Mouse (Mus musculus) lung, postnatal 0 days (tissue): ENCODE measurements around the gene Pcdh15. TPM values are rescaled to one million over a fixed set of nuclear protein-coding genes. Genes with fewer than 3 reads are reported as not detected.

ENCODE experiments used
- ATAC-seq: fragments of 200-750 bp; cut with Nextera tagmentation; 2 replicates; pipeline ENCODE4 v1.8.0; 2017; ENCODE audit warnings: moderate library complexity
- DNase-seq: peaks from one replicate; pipeline ENCODE4 v3.0.0-alpha.2; 2016; ENCODE audit warnings: low spot score
- H3K27ac ChIP-seq: fragments of 300-500 bp; sonication (generic); 2 replicates; pipeline ENCODE4 v1.5.1; 2014; ENCODE audit warnings: antibody characterized with exemption, mild to moderate bottlenecking, low read length, mixed read lengths
- H3K27me3 ChIP-seq: fragments of 300-500 bp; sonication (generic); replicated peaks from 2 replicates; pipeline ENCODE4 v1.6.1; 2014; ENCODE audit warnings: low read length, mixed read lengths; ENCODE audit not compliant: insufficient read depth
- H3K36me3 ChIP-seq: fragments of 300-500 bp; sonication (generic); 2 replicates; pipeline ENCODE4 v1.6.1; 2014; ENCODE audit warnings: low read length, mixed read lengths; ENCODE audit not compliant: insufficient read depth
- H3K4me1 ChIP-seq: fragments of 300-500 bp; sonication (generic); 2 replicates; pipeline ENCODE4 v1.6.1; 2014; ENCODE audit warnings: antibody characterized with exemption, low read depth, low read length, mixed read lengths; ENCODE audit not compliant: insufficient read depth
- H3K4me2 ChIP-seq: fragments of 300-500 bp; sonication (generic); replicated peaks from 2 replicates; pipeline ENCODE4 v1.6.1; 2014; ENCODE audit warnings: low read depth, mild to moderate bottlenecking, low read length, moderate library complexity, mixed read lengths
- H3K4me3 ChIP-seq: fragments of 300-500 bp; sonication (generic); 2 replicates; pipeline ENCODE4 v1.5.1; 2014; ENCODE audit warnings: low read depth, low read length
- H3K9ac ChIP-seq: fragments of 300-500 bp; sonication (generic); replicated peaks from 2 replicates; pipeline ENCODE4 v1.6.1; 2014; ENCODE audit warnings: low read depth, mild to moderate bottlenecking
- H3K9me3 ChIP-seq: fragments of 300-500 bp; sonication (generic); 2 replicates; pipeline ENCODE4 v1.6.1; 2016; ENCODE audit warnings: low read length, mixed read lengths
- CTCF ChIP-seq: IDR thresholded peaks from 2 replicates; pipeline ENCODE4 v1.5.1; 2016; ENCODE audit warnings: antibody characterized with exemption, mild to moderate bottlenecking
- EP300 ChIP-seq: IDR thresholded peaks from 2 replicates; pipeline ENCODE4 v1.6.1; 2016; ENCODE audit warnings: antibody characterized with exemption, mild to moderate bottlenecking, control low read depth
- WGBS: fragments of 180-500 bp; shearing (Covaris S2); extraction: QIAGEN DNeasy Blood & Tissue Kit; methylation state at CpG from one replicate; pipeline ENCODE4 v1.1.7; 2014; 5-methylcytosine and 5-hydroxymethylcytosine counted together
- polyA plus RNA-seq: library from polyadenylated mRNA; unstranded; fragments of >200 nt; fragmentation: Nextera tagmentation; extraction: Ambion mirVana; gene quantifications from 2 replicates; pipeline ENCODE4 v1.2.1, GENCODE M21; 2015

Gene Pcdh15
- polyA plus RNA-seq, 1 experiment from 2014 or later = 0.06 TPM

GRCm38 (mm10) chr10:74414945-74415344 lies 1315.8 kb downstream of the Pcdh15 start:
- H3K4me3 ChIP-seq = no peak overlapping the region
- no peaks in the 10 kb centered on the region for H3K9me3 ChIP-seq
- H3K4me2 ChIP-seq = no peak overlapping the region
- ATAC-seq (no peak), DNase-seq (no peak)
- no peak overlapping the region for H3K9ac ChIP-seq
- no peak overlapping the region for H3K27ac ChIP-seq
- H3K27me3 ChIP-seq = no peaks in the 10 kb centered on the region
- WGBS = 82% methylated on average over 1 of the region's 1 CpGs
- H3K36me3 ChIP-seq = no peaks in the 10 kb centered on the region
- H3K4me1 ChIP-seq = no peaks in the 10 kb centered on the region
- TF ChIP-seq EP300 = no peak
- no peak for TF ChIP-seq CTCF

GRCm38 (mm10) chr10:74415359-74415758 lies 1316.2 kb downstream of the Pcdh15 start:
- no peak for ATAC-seq
- WGBS = 71% methylated on average over 4 of the region's 4 CpGs

GRCm38 (mm10) chr10:74415949-74416348 lies 1316.8 kb downstream of the Pcdh15 start:
- DNase-seq = no peak
- TF ChIP-seq EP300 (no peak), CTCF (no peak)
- no peaks in the 10 kb centered on the region for H3K36me3 ChIP-seq
- no peaks in the 10 kb centered on the region for H3K9me3 ChIP-seq
- H3K27ac ChIP-seq = no peak overlapping the region
- no peak overlapping the region for H3K9ac ChIP-seq
- no peak overlapping the region for H3K4me2 ChIP-seq
- no peak overlapping the region for H3K4me3 ChIP-seq
- ATAC-seq = no peak
- no peaks in the 10 kb centered on the region for H3K4me1 ChIP-seq
- H3K27me3 ChIP-seq = no peaks in the 10 kb centered on the region
- WGBS = 87% methylated on average over 10 of the region's 10 CpGs

More at GRCm38 (mm10) chr10:74415359-74415758, 1316.2 kb downstream of the Pcdh15 start:
- Histone ChIP-seq H3K27me3 (no peaks in the 10 kb centered on the region), H3K4me3 (no peak overlapping the region), H3K27ac (no peak overlapping the region), H3K4me2 (no peak overlapping the region), H3K9me3 (no peaks in the 10 kb centered on the region), H3K4me1 (no peaks in the 10 kb centered on the region), H3K9ac (no peak overlapping the region), H3K36me3 (no peaks in the 10 kb centered on the region)
- no peak for TF ChIP-seq EP300
- TF ChIP-seq CTCF = no peak
- DNase-seq = no peak

GRCm38 (mm10) chr10:74450069-74450468 lies 1350.9 kb downstream of the Pcdh15 start:
- WGBS = 63% methylated on average over 11 of the region's 11 CpGs
- no peak for ATAC-seq
- Histone ChIP-seq H3K27ac (no peak overlapping the region), H3K9me3 (no peaks in the 10 kb centered on the region), H3K4me3 (no peak overlapping the region), H3K4me2 (no peak overlapping the region), H3K27me3 (no peaks in the 10 kb centered on the region), H3K36me3 (no peaks in the 10 kb centered on the region), H3K4me1 (no peaks in the 10 kb centered on the region), H3K9ac (no peak overlapping the region)
- no peak for TF ChIP-seq EP300
- TF ChIP-seq CTCF = no peak
- DNase-seq = no peak

GRCm38 (mm10) chr10:74463972-74464371 lies 1364.8 kb downstream of the Pcdh15 start:
- no peak overlapping the region for H3K27ac ChIP-seq
- TF ChIP-seq EP300 (no peak), CTCF (peak; percentile 53)
- peak; percentile 59 for DNase-seq
- no peak overlapping the region for H3K9ac ChIP-seq
- no peaks in the 10 kb centered on the region for H3K4me1 ChIP-seq
- no peaks in the 10 kb centered on the region for H3K36me3 ChIP-seq
- H3K27me3 ChIP-seq = no peaks in the 10 kb centered on the region
- no peak for ATAC-seq
- WGBS = 19% methylated on average over 2 of the region's 2 CpGs
- H3K9me3 ChIP-seq = no peaks in the 10 kb centered on the region
- H3K4me2 ChIP-seq = no peak overlapping the region
- H3K4me3 ChIP-seq = no peak overlapping the region

GRCm38 (mm10) chr10:74480779-74481178 lies 1381.6 kb downstream of the Pcdh15 start:
- Histone ChIP-seq H3K27me3 (no peaks in the 10 kb centered on the region), H3K27ac (no peak overlapping the region), H3K9me3 (no peaks in the 10 kb centered on the region), H3K4me2 (no peak overlapping the region), H3K36me3 (no peaks in the 10 kb centered on the region), H3K9ac (no peak overlapping the region), H3K4me3 (no peak overlapping the region), H3K4me1 (no peaks in the 10 kb centered on the region)
- WGBS = 76% methylated on average over 3 of the region's 3 CpGs
- no peak for TF ChIP-seq EP300
- no peak for TF ChIP-seq CTCF
- DNase-seq (no peak), ATAC-seq (no peak)

GRCm38 (mm10) chr10:74512315-74512714 lies 1413.2 kb downstream of the Pcdh15 start:
- no peak for TF ChIP-seq EP300
- TF ChIP-seq CTCF = no peak
- H3K4me2 ChIP-seq = no peak overlapping the region
- no peak for DNase-seq
- no peaks in the 10 kb centered on the region for H3K9me3 ChIP-seq
- H3K9ac ChIP-seq = no peak overlapping the region
- H3K27ac ChIP-seq = no peak overlapping the region
- H3K36me3 ChIP-seq = no peaks in the 10 kb centered on the region
- H3K4me1 ChIP-seq = no peaks in the 10 kb centered on the region
- WGBS = 44% methylated on average over 3 of the region's 3 CpGs
- ATAC-seq = no peak
- no peak overlapping the region for H3K4me3 ChIP-seq
- H3K27me3 ChIP-seq = no peaks in the 10 kb centered on the region
